Mouse (Mus musculus) olfactory bulb, adult 2 months (tissue): ENCODE results near the gene Abhd4.

ENCODE experiments used
- CTCF ChIP-seq: fragments of 200-500 bp; IDR thresholded peaks from 2 replicates; pipeline ENCODE4 v1.5.1; 2012; ENCODE audit warnings: low read depth, mild to moderate bottlenecking, low read length, moderate library complexity; ENCODE audit not compliant: insufficient read depth
- POLR2A ChIP-seq: fragments of 200-500 bp; IDR thresholded peaks from 2 replicates; pipeline ENCODE4 v1.6.1; 2012; ENCODE audit warnings: mild to moderate bottlenecking, low read depth, low read length, moderate library complexity; ENCODE audit not compliant: insufficient read depth

DNA sequence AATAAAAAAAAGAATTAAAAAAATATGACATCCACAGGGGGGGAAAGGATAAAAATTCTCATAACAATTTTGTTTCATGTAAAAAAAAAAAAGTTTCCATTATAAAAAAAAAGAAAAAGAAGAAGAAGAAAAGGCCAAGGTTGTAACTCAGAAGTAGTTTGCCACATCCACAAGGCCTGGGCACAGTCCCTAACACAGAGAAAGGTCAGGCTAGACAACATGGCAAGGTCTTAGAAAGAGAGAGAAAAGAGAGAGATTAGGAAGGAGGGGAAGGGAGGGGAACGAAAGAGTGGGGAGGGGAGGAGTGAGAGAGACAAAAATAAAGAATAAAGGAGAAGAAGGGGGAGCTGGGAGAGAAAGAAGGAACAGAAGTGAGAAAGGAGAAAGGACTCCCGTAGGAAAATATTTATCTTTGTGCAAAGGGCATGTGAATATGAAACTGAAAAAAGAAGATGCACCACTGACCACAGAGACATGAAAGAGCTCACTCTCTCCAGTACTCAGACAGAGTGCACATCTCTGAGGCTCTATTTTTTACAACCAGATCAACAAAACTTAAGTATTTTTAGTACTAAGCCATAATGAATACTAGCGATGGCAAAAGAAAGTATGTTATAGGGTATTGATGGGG, 18.1 kb downstream of the Abhd4 start:
- TF ChIP-seq CTCF = no peak
- TF ChIP-seq POLR2A = no peak
